17 mouse cellular contexts compared by ENCODE assay signal in the genomic region with DNA sequence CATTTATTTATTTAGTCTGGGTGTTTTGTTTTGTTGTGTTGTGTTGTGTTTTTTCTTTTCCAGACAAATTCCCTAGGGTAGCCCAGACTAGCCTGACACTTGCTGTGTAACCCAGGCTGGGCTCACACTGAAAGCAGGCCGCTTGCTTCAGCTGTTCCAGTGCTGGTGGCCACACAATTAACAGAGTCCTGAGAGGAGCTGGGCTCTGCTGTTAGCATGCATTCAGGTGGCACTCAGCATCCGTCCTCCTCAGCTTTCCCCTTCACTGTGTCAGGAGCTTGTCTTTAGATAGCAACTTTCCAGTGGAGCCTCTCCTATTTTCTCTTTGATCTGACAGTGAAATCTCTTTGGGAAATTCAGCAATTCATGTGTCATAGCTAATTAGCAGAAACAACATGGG.
"Had no signal": no experiment of that assay in that cellular context is flagged by ENCODE, and none has a peak within 500 bp of the region (broad histone marks: within the 10 kb centered on the region; RNA-seq: fewer than 3 reads in every experiment).

No protein-coding gene starts in this region.

- H3K4me2 ChIP-seq: intestine, embryonic 15.5 days; limb, embryonic 12.5 days; limb, embryonic 15.5 days; liver, embryonic 11.5 days; lung, embryonic 14.5 days had no signal

- H3K4me3 ChIP-seq: intestine, embryonic 15.5 days; limb, embryonic 12.5 days; limb, embryonic 15.5 days had no signal

- H3K9ac ChIP-seq: intestine, embryonic 15.5 days; limb, embryonic 12.5 days; limb, embryonic 15.5 days; liver, embryonic 14.5 days; liver, postnatal 0 days; lung, embryonic 14.5 days had no signal

- ATAC-seq: intestine, embryonic 15.5 days; liver, postnatal 0 days; lung, postnatal 0 days had no signal

- H3K4me1 ChIP-seq: intestine, embryonic 15.5 days; limb, embryonic 12.5 days; limb, embryonic 15.5 days had no signal

- H3K27ac ChIP-seq: intestine, embryonic 15.5 days; limb, embryonic 12.5 days; limb, embryonic 15.5 days; liver, embryonic 14.5 days; macrophage; stomach, postnatal 0 days had no signal

- DNase-seq: kidney, adult 18-20 months; kidney, adult 9 months; kidney, postnatal 25 days; left cerebral cortex, postnatal 4 days; liver, postnatal 0 days; lung, embryonic 14.5 days; thymus, adult 2 months; thymus, postnatal 14 days; thymus, postnatal 4 days had no signal

- H3K36me3 ChIP-seq: intestine, embryonic 15.5 days; limb, embryonic 12.5 days; limb, embryonic 15.5 days had no signal

- H3K9me3 ChIP-seq: intestine, embryonic 15.5 days; limb, embryonic 12.5 days; limb, embryonic 15.5 days had no signal

- H3K27me3 ChIP-seq: intestine, embryonic 15.5 days; limb, embryonic 12.5 days; limb, embryonic 15.5 days had no signal
